Mouse (Mus musculus) embryonic stem cell, embryonic (primary cell): ENCODE data around the gene Rcc1.

Experiments used
- CTCF ChIA-PET, 4 experiments: fragments of 300-600 bp in 2 of 4; fragments of 350-600 bp in 2 of 4; sonication (Branson Sonifier 250); formaldehyde crosslinking; loops; one replicate each; lab custom pipeline; 2022; ENCODE audit warnings: inconsistent platforms in 2 of 4; lab: Charles Lee
- POLR2A ChIA-PET, 4 experiments: fragments of 300-600 bp in 2 of 4; fragments of 350-600 bp in 2 of 4; sonication (Branson Sonifier 250); formaldehyde crosslinking; loops; one replicate each; lab custom pipeline; 2022; ENCODE audit warnings: antibody characterized with exemption in 4 of 4, inconsistent platforms in 1 of 4; lab: Charles Lee

Gene Rcc1

DNA sequence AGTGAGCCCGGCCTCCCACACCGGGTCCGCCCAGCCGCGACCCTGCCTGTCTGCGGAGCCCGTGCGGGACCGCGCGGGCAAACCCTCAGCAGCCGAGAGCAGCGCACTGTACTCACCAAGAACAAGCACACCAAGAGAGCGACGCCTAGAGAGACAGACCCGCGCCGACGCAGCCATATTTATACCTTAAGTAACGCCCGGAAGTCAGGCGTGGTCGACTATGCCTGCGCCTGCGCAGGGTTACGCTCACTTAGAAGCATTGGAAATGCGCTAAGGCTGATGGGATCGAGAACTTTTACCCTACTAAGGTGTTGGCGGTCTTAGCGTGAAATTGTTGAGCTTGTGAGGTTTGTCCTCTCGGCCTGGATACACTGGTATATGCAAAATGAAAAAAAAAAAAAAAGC lies at the start of gene Rcc1:
Gene Rcc1, minus strand, starts transcription at position 125 of the 405 bp plus-strand sequence.
- ChIA-PET CTCF (interaction anchor here in 2 of 4 experiments (0.5 to 1.4 kb wide), 3 partner anchors 55 to 161 kb away, joined by 3 to 5 read pairs (median 4); no protein-coding TSS in a partner anchor), POLR2A (interaction anchor here (0.5 to 14.6 kb wide), 143 partner anchors 8 to 1290 kb away, joined by 3 to 222 read pairs (median 4); partner anchors contain the start of genes Gmeb1 (in 2 of the 4), Rab42 (in 2 of the 4), Sesn2 (in 2 of the 4) and Taf12 (in 2 of the 4))

DNA sequence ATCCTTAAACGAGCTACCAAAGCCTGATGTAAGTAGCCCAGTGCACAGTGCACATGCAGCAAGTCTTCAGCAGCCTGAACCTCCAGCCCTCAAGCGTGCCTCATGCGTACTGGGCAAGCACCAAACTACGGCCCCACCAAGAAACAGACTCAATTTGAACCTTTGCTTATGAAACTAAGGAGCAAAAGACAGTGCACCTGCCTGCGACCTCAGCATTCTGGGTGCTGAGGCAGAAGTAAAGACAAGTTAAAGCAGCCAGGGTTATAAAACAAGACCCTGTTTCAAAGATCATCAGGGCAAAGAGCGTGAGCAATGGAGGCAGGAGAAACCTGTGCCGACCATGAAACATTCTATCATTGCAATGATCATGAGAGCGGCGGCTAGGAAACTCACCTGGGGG lies 47.6 kb upstream of the Rcc1 start:
- CTCF ChIA-PET, result interaction anchor here in 2 of 4 experiments (0.6 to 1.3 kb wide), 3 partner anchors 11 to 1741 kb away, joined by 3 to 5 read pairs (median 3); no protein-coding TSS in a partner anchor
- POLR2A ChIA-PET, result interaction anchor here (0.5 to 2.5 kb wide), 10 partner anchors 14 to 1439 kb away, joined by 3 to 13 read pairs (median 4); partner anchors contain the start of genes Rcc1 (in 2 of the 4) and Ppp1r8 (in 1 of the 4)

- ChIA-PET POLR2A (interaction anchor here in 2 of 4 experiments (1.1 to 1.9 kb wide), 7 partner anchors 17 to 115 kb away, joined by 3 to 7 read pairs (median 4); partner anchors contain the start of genes Med18 (in 1 of the 2) and Rcc1 (in 1 of the 2)), CTCF (interaction anchor here in 2 of 4 experiments (0.7 to 1.2 kb wide), 2 partner anchors 13 to 20 kb away, joined by 5 to 7 read pairs; no protein-coding TSS in a partner anchor)
These were observed 45.5 kb upstream of the Rcc1 start for GRCm38 (mm10) chr4:132398863-132399262.

DNA sequence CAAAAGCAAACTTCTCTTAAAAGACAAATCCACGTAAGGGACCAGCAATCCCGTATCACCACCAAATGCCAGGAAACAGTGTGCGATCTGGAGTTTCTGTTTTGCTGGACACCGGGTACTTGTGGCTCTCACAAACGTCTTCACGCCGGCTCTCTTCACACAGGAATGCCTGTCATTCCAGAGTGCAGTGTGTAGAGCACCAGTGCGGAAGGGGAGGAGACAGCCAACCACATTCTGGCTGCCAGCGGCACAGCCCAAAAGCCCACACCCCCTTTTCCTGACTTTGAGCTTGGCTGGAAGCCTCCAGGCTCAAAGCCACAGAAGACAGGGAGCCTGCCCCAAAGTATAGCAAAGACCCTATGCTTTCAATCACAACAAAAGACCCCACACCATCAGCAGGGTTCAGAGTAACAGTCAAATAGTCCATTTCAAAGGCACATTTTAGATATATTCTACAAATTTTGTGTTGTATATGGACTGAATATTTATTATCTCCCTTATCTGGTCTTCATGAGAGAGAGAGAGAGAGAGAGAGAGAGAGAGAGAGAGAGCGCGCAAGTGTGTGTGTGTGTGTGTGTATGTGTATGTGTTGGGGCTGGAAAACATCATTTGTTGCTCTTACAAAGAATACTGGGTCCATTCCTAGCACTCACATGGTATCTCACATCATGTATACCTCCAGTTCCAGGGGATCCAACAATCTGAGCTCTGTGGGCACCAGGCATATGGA lies 44.8 kb upstream of the Rcc1 start:
- ChIA-PET CTCF (interaction anchor here (0.6 to 1.6 kb wide), 5 partner anchors 14 to 425 kb away, joined by 3 to 8 read pairs (median 5); no protein-coding TSS in a partner anchor), POLR2A (interaction anchor here (0.6 to 2.8 kb wide), 43 partner anchors 8 to 955 kb away, joined by 3 to 10 read pairs (median 3); partner anchors contain the start of genes Med18 (in 1 of the 4), Ppp1r8 (in 1 of the 4), Rcc1 (in 1 of the 4) and Sesn2 (in 1 of the 4))

DNA sequence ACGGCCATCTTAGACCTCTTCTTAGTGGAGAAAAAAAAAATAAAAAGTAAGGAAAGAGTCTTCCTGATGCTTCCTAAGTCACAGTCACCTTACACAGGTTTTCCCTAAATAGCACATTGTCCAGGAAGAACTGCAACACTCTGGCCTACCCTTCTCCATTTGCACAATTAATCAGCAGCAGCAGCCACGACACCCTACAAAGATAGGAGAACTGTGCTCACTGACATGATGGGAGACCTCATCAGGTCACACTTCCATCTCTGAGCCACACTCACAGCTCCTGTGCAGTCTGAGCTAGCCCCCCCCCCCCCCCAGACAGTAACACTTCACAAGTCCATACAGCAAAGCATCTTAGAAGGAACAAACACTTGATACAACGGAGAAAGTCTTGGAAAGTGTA lies 43.7 kb upstream of the Rcc1 start:
- POLR2A ChIA-PET, result interaction anchor here in 2 of 4 experiments (0.6 to 2.8 kb wide), 26 partner anchors 9 to 544 kb away, joined by 3 to 10 read pairs (median 4); partner anchors contain the start of genes Med18 (in 1 of the 2), Sesn2 (in 1 of the 2) and Trnau1ap (in 1 of the 2)
- CTCF ChIA-PET, result interaction anchor here in 1 of 4 experiments (0.9 to 1.6 kb wide), 2 partner anchors 15 to 148 kb away, joined by 3 to 8 read pairs; no protein-coding TSS in a partner anchor

DNA sequence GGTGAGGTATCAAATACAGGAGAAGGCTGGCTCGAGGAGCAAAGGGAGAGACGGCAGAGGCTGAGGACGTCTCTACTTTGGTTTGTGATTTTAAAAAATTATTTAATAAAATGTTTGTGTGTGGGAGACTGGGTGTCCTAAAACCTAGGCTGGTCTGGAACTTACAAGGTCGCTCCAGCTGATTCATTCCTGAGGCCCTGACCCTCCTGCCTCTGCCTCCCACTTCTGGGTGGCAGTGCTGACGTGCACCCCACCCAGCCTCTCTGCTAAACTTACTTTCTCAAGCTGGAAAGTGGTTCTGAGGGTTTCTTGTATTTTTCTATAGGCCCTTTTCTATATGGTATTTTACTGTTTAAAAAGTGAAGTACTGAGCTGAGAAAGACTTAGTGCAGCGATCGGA lies 42.8 kb upstream of the Rcc1 start:
- ChIA-PET POLR2A (interaction anchor here in 3 of 4 experiments (0.6 to 2.8 kb wide), 13 partner anchors 10 to 1015 kb away, joined by 3 to 7 read pairs (median 4); no protein-coding TSS in a partner anchor), CTCF (interaction anchor here in 3 of 4 experiments (0.6 to 1.5 kb wide), 5 partner anchors 10 to 148 kb away, joined by 3 read pairs; no protein-coding TSS in a partner anchor)

GRCm38 (mm10) chr4:132391063-132391740 lies 37.8 kb upstream of the Rcc1 start:
- POLR2A ChIA-PET, result interaction anchor here in 2 of 4 experiments (0.9 to 1.4 kb wide), 6 partner anchors 13 to 121 kb away, joined by 3 to 5 read pairs (median 3); partner anchors contain the start of genes Med18 (in 1 of the 2) and Rcc1 (in 1 of the 2)
- CTCF ChIA-PET, result no interaction called here

DNA sequence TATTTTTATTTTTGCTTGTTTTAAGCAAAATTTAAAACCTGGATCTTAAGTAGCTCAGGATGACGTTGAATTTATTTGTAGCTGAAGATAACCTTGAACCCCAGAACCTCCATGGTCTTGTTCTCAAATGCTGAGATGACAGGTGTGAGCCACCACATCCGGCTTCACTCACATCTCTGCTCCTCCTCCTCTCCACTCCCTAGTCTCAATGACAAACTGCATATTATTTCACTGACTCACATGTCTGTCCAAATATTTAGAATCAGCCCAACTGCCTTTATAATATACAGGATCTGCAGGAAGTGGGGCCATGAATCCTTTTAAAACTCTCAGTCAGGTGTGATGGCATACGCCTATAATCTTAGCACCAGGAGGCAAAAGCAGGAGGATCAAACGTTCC lies 35.9 kb upstream of the Rcc1 start:
- POLR2A ChIA-PET, result interaction anchor here in 2 of 4 experiments (0.8 to 1.4 kb wide), 3 partner anchors 9 to 113 kb away, joined by 3 to 7 read pairs (median 3); partner anchors contain the start of gene Rcc1 (in 1 of the 2)
- CTCF ChIA-PET, result no interaction called here

DNA sequence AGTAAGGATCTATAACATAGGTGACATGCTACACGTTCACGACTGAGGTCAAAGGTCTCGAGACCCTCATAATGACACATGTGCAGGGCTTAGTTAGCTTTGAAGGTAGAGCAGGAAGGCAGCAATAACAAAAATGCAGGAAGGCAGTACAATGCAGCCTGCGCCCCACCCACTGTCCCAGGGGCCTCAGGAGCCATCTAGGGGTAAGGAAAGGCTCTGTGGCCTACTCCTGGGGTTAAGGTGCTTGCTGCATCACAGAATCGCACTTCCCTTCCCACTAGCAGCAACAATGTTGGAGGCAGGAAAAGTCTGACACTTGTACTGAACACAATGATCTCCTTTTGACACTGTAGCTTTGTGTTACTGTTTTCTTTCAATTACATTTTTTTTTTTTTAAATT lies 34.2 kb upstream of the Rcc1 start:
- ChIA-PET POLR2A (interaction anchor here in 3 of 4 experiments (0.5 to 1.4 kb wide), 7 partner anchors 10 to 329 kb away, joined by 3 to 9 read pairs (median 4); partner anchors contain the start of gene Rcc1 (in 2 of the 3)), CTCF (interaction anchor here in 3 of 4 experiments (0.6 to 1.2 kb wide), 3 partner anchors 17 to 211 kb away, joined by 3 to 8 read pairs (median 3); no protein-coding TSS in a partner anchor)

DNA sequence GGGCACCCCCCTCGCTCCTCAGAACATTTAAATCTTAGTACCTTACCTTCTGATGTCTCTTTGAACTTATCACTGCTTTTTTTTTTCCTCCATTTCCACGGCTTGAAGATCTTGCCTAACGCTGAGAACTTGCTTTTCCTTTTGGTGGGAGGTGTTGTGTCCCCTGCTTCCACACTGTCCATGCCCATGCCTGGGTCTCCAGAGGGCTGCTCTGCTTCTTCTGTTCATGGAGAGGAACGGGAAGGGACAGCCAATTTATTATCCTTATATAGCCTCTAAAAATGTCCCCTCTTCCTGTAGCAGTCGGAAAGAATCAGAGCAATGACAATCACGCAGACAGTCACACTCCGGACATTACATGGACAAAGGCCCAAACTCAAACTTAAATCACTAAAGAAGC lies 33.4 kb upstream of the Rcc1 start:
- CTCF ChIA-PET, result interaction anchor here in 1 of 4 experiments (0.6 kb wide), 1 partner anchor 212 kb away, joined by 8 read pairs; no protein-coding TSS in a partner anchor
- POLR2A ChIA-PET, result interaction anchor here in 2 of 4 experiments (0.6 to 1.4 kb wide), 5 partner anchors 9 to 144 kb away, joined by 3 read pairs; no protein-coding TSS in a partner anchor

DNA sequence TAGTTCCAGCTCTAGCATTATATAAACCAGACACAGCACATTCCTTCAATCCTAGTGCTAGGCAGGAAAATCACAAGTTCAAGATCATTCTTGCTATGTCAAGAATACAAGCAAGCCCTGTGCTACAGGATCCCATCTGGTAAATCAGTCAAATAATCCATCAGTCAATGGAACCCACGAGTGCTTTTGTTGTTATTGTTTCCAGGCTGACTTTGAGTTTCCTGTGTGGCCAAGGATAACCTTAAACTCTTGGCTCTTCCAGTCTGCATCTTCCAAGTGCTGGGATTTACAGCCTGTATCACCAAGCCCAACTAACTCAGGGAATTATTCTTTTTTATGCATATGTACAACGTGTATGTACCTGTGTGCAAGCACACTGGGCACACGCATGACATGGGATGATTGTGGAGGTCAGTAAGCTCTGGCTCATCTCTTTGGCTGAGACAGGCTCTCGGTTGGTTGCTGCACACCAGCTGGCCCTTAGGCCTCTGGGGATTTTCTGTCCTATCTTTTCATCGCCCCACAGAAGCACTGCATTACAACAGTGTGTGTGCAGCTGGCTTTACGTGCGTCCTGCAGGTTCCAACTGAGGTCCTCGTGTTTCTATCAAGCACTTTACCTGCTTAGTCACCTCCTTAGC lies 32.5 kb upstream of the Rcc1 start:
- CTCF ChIA-PET, result no interaction called here
- POLR2A ChIA-PET, result interaction anchor here in 2 of 4 experiments (0.5 to 1.2 kb wide), 6 partner anchors 8 to 115 kb away, joined by 3 read pairs; no protein-coding TSS in a partner anchor

GRCm38 (mm10) chr4:132383455-132383854 lies 30.1 kb upstream of the Rcc1 start:
- CTCF ChIA-PET, result no interaction called here
- POLR2A ChIA-PET, result interaction anchor here in 2 of 4 experiments (0.7 to 2.9 kb wide), 7 partner anchors 22 to 132 kb away, joined by 3 to 12 read pairs (median 3); partner anchors contain the start of gene Rcc1 (in 1 of the 2)

DNA sequence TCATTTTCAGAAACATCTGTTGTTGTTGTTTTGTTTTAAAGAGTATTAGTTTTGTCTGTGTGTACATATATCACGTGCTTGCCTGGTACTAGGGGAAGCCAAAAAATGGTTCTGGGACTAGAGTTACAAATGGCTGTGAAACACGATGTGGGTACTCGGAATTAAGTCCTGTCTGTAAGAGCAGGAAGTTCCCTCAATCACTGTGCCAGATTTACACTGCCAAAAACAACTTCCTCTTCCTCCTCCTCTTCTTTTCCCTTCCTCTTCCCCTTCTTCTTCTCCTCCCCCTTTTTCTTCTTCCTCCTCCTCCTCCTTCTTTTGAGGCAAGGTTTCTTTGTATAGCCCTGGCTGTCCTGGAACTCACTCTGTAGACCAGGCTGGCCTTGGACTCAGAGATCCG lies 28.9 kb upstream of the Rcc1 start:
- ChIA-PET POLR2A (interaction anchor here in 2 of 4 experiments (0.7 to 2.9 kb wide), 7 partner anchors 14 to 227 kb away, joined by 3 to 12 read pairs (median 3); partner anchors contain the start of gene Rcc1 (in 2 of the 2)), CTCF (no interaction called here)

- ChIA-PET CTCF (interaction anchor here in 3 of 4 experiments (0.5 to 0.9 kb wide), 3 partner anchors 11 to 156 kb away, joined by 3 read pairs; no protein-coding TSS in a partner anchor), POLR2A (interaction anchor here in 2 of 4 experiments (1.0 to 1.5 kb wide), 9 partner anchors 13 to 132 kb away, joined by 3 to 6 read pairs (median 4); partner anchors contain the start of gene Rcc1 (in 1 of the 2))
These were observed 27.7 kb upstream of the Rcc1 start for GRCm38 (mm10) chr4:132380965-132381616.

- ChIA-PET CTCF (no interaction called here), POLR2A (interaction anchor here in 3 of 4 experiments (0.5 to 2.5 kb wide), 15 partner anchors 10 to 167 kb away, joined by 3 to 7 read pairs (median 4); partner anchors contain the start of genes Taf12 (in 1 of the 3) and Trnau1ap (in 1 of the 3))
These were observed 20.4 kb upstream of the Rcc1 start for GRCm38 (mm10) chr4:132373820-132374219.
